Mouse (Mus musculus) stomach, postnatal 0 days (tissue): ENCODE results near the gene Magi2.

Experiments
- CTCF ChIP-seq: IDR thresholded peaks from 2 replicates; pipeline ENCODE4 v1.5.1; 2016; ENCODE audit warnings: antibody characterized with exemption, low read depth, mild to moderate bottlenecking, moderate library complexity
- EP300 ChIP-seq: optimal IDR thresholded peaks from 2 replicates; pipeline ENCODE3; 2016; ENCODE audit warnings: antibody characterized with exemption

DNA sequence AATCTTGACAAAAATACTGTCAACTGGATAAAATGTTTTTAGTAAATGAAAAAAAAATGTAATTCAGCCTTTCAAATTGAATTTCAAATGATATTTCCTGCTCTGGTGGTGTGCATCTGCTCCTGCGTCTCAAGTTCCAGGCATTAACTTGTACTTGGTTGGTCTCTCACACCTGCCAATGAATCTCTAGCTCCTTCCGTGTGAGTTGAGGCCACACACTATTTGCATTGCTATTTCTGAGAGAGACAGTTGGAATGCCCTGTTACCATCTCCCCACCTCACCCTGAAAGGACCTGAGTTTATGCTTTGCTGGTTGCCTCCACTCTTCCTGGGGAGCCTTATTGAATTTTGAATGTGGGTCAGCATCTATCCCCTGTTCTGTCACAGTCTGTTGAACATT is 320.1 kb downstream of the Magi2 start:
- TF ChIP-seq CTCF: no peak
- no peak for TF ChIP-seq EP300
